Mouse (Mus musculus): ENCODE measurements around the gene Gli2.

GRCm38 (mm10) chr1:118936108-118936507 is 117.3 kb downstream of the Gli2 start:
- TF ChIP-seq POLR2A (IDR thresholded peaks at IDR 0.05; ENCODE audit: insufficient read depth, low read depth, low read length): no peak
- TF ChIP-seq CTCF (IDR thresholded peaks at IDR 0.05; ENCODE audit: insufficient read depth, low read depth, low read length): no peak

All from olfactory bulb, adult 2 months (tissue).